In genomic region chr14:17004714-17005113, GRCm38 (mm10) we compare ENCODE assay signal across 29 mouse cellular contexts.
DNase-seq lines count a peak whose midpoint lies in the region; ATAC-seq and TF ChIP-seq lines count a peak whose summit lies in the region.
"Had no signal": no experiment of that assay in that cellular context is flagged by ENCODE, and none has a peak within 500 bp of the region (broad histone marks: within the 10 kb centered on the region; RNA-seq: fewer than 3 reads in every experiment).

No protein-coding gene starts in this region.

- H3K36me3 ChIP-seq in heart, embryonic 13.5 days = no peaks in the 10 kb centered on the region
- no peaks in the 10 kb centered on the region for H3K36me3 ChIP-seq in heart, embryonic 12.5 days
- no peaks in the 10 kb centered on the region for H3K36me3 ChIP-seq in kidney, embryonic 15.5 days
- no peaks in the 10 kb centered on the region for H3K36me3 ChIP-seq in kidney, embryonic 14.5 days (ENCODE audit: control insufficient read depth, insufficient read depth, low read length)
- no peaks in the 10 kb centered on the region for H3K36me3 ChIP-seq in lung, embryonic 16.5 days (ENCODE audit: control insufficient read depth, insufficient read depth, low read length)
- no peaks in the 10 kb centered on the region for H3K36me3 ChIP-seq in midbrain, postnatal 0 days (ENCODE audit: insufficient read depth, low read length)
- H3K36me3 ChIP-seq: embryonic facial prominence, embryonic 12.5 days; hindbrain, embryonic 12.5 days; intestine, embryonic 15.5 days; limb, embryonic 10.5 days; limb, embryonic 15.5 days; liver, embryonic 13.5 days; midbrain, embryonic 13.5 days; neural tube, embryonic 15.5 days had no signal

- H3K4me1 ChIP-seq in heart, embryonic 13.5 days = peaks cover 10% of the 10 kb centered on the region
- no peaks in the 10 kb centered on the region for H3K4me1 ChIP-seq in heart, embryonic 12.5 days (replicated peaks)
- 0 out of 2 replicates have a peak, but pooled peaks cover 2% of the 10 kb centered on the region for H3K4me1 ChIP-seq in kidney, embryonic 15.5 days
- H3K4me1 ChIP-seq in kidney, embryonic 14.5 days (ENCODE audit: control insufficient read depth, insufficient read depth, low read length) = no peaks in the 10 kb centered on the region
- peaks cover 10% of the 10 kb centered on the region for H3K4me1 ChIP-seq in lung, embryonic 16.5 days (replicated peaks; ENCODE audit: control insufficient read depth, insufficient read depth, low read length)
- H3K4me1 ChIP-seq in lung, adult 2 months (ENCODE audit: control insufficient read depth, insufficient read depth, low read length) = peaks cover 2% of the 10 kb centered on the region
- no peaks in the 10 kb centered on the region for H3K4me1 ChIP-seq in midbrain, postnatal 0 days (ENCODE audit: insufficient read depth, low read length)
- H3K4me1 ChIP-seq: embryonic facial prominence, embryonic 12.5 days; hindbrain, embryonic 12.5 days; liver, embryonic 13.5 days; midbrain, embryonic 13.5 days; neural tube, embryonic 15.5 days had no signal

- H3K4me3 ChIP-seq in heart, embryonic 13.5 days = no peak overlapping the region
- no peak overlapping the region for H3K4me3 ChIP-seq in heart, embryonic 12.5 days
- no peak overlapping the region for H3K4me3 ChIP-seq in kidney, embryonic 15.5 days (replicated peaks)
- no peak overlapping the region for H3K4me3 ChIP-seq in kidney, embryonic 14.5 days (ENCODE audit: low read length)
- H3K4me3 ChIP-seq in lung, embryonic 16.5 days (ENCODE audit: low read length) = no peak overlapping the region
- no peak overlapping the region for H3K4me3 ChIP-seq in lung, adult 2 months (replicated peaks; ENCODE audit: extremely low read depth, low read depth, low read length)
- H3K4me3 ChIP-seq in midbrain, postnatal 0 days (ENCODE audit: low read depth, low read length) = no peak overlapping the region
- H3K4me3 ChIP-seq: embryonic facial prominence, embryonic 12.5 days; gastrocnemius, adult 2 months; heart, adult 2 months; hindbrain, embryonic 12.5 days; intestine, embryonic 15.5 days; limb, embryonic 10.5 days; limb, embryonic 15.5 days; liver, embryonic 13.5 days; midbrain, embryonic 13.5 days; neural tube, embryonic 15.5 days had no signal

- TF ChIP-seq POLR2A in lung, adult 2 months (IDR thresholded peaks at IDR 0.05; ENCODE audit: borderline replicate concordance, extremely low read depth, low read depth, low read length) = no peak

- no peak for ATAC-seq in heart, embryonic 13.5 days (ENCODE audit: extremely low read depth, insufficient number of reproducible peaks, low FRiP score, low TSS enrichment)
- ATAC-seq in heart, embryonic 12.5 days (ENCODE audit: insufficient number of reproducible peaks, low FRiP score) = no peak
- no peak for ATAC-seq in kidney, embryonic 15.5 days (replicated peaks; ENCODE audit: low FRiP score)
- no peak for ATAC-seq in kidney, embryonic 14.5 days (ENCODE audit: low FRiP score, low TSS enrichment)
- ATAC-seq in lung, embryonic 16.5 days (ENCODE audit: low read depth) = peak; percentile 18; the same call in 1 of the 2 replicates
- ATAC-seq in midbrain, postnatal 0 days (ENCODE audit: low FRiP score) = no peak
- ATAC-seq: forebrain, embryonic 16.5 days; hindbrain, postnatal 0 days; midbrain, embryonic 13.5 days; Patski had no signal

- no peak overlapping the region for H3K4me2 ChIP-seq in heart, embryonic 13.5 days
- no peak overlapping the region for H3K4me2 ChIP-seq in heart, embryonic 12.5 days
- no peak overlapping the region for H3K4me2 ChIP-seq in kidney, embryonic 15.5 days
- no peak overlapping the region for H3K4me2 ChIP-seq in kidney, embryonic 14.5 days (replicated peaks; ENCODE audit: low read depth, low read length)
- H3K4me2 ChIP-seq in lung, embryonic 16.5 days (ENCODE audit: low read depth, low read length) = no peak overlapping the region
- H3K4me2 ChIP-seq in midbrain, postnatal 0 days (ENCODE audit: low read depth, low read length, poor library complexity, severe bottlenecking) = no peak overlapping the region
- H3K4me2 ChIP-seq: embryonic facial prominence, embryonic 12.5 days; hindbrain, embryonic 12.5 days; intestine, embryonic 15.5 days; limb, embryonic 15.5 days; liver, embryonic 13.5 days; midbrain, embryonic 13.5 days; neural tube, embryonic 15.5 days had no signal

- 68% methylated on average over 1 of the region's 1 CpGs for WGBS in heart, embryonic 13.5 days
- WGBS in heart, embryonic 12.5 days = 79% methylated on average over 1 of the region's 1 CpGs
- WGBS in kidney, embryonic 15.5 days = 53% methylated on average over 1 of the region's 1 CpGs
- 59% methylated on average over 1 of the region's 1 CpGs for WGBS in kidney, embryonic 14.5 days
- WGBS in lung, embryonic 16.5 days = 29% methylated on average over 1 of the region's 1 CpGs
- 43% methylated on average over 1 of the region's 1 CpGs for WGBS in lung, adult 2 months
- WGBS in midbrain, postnatal 0 days = 95% methylated on average over 1 of the region's 1 CpGs

- H3K9me3 ChIP-seq in heart, embryonic 13.5 days = no peaks in the 10 kb centered on the region
- H3K9me3 ChIP-seq in heart, embryonic 12.5 days (replicated peaks) = no peaks in the 10 kb centered on the region
- H3K9me3 ChIP-seq in kidney, embryonic 15.5 days (replicated peaks) = no peaks in the 10 kb centered on the region
- H3K9me3 ChIP-seq in kidney, embryonic 14.5 days (ENCODE audit: control insufficient read depth, low read length) = no peaks in the 10 kb centered on the region
- H3K9me3 ChIP-seq in lung, embryonic 16.5 days (ENCODE audit: control insufficient read depth, low read length) = no peaks in the 10 kb centered on the region
- no peaks in the 10 kb centered on the region for H3K9me3 ChIP-seq in midbrain, postnatal 0 days (ENCODE audit: low read length)
- H3K9me3 ChIP-seq: embryonic facial prominence, embryonic 12.5 days; hindbrain, embryonic 12.5 days; intestine, embryonic 15.5 days; limb, embryonic 10.5 days; limb, embryonic 15.5 days; liver, embryonic 13.5 days; midbrain, embryonic 13.5 days; neural tube, embryonic 15.5 days had no signal

- H3K9ac ChIP-seq in heart, embryonic 13.5 days = no peak overlapping the region
- no peak overlapping the region for H3K9ac ChIP-seq in heart, embryonic 12.5 days
- H3K9ac ChIP-seq in kidney, embryonic 15.5 days = no peak overlapping the region
- no peak overlapping the region for H3K9ac ChIP-seq in kidney, embryonic 14.5 days (ENCODE audit: low read depth, low read length)
- H3K9ac ChIP-seq in lung, embryonic 16.5 days (ENCODE audit: low read length) = no peak overlapping the region
- H3K9ac ChIP-seq in midbrain, postnatal 0 days (replicated peaks; ENCODE audit: low read length, poor library complexity, severe bottlenecking) = no peak overlapping the region
- H3K9ac ChIP-seq: embryonic facial prominence, embryonic 12.5 days; hindbrain, embryonic 12.5 days; intestine, embryonic 15.5 days; limb, embryonic 15.5 days; liver, embryonic 13.5 days; midbrain, embryonic 13.5 days; neural tube, embryonic 15.5 days had no signal

- no peak for TF ChIP-seq CTCF in lung, adult 2 months (IDR thresholded peaks at IDR 0.05; ENCODE audit: insufficient read depth, low read length)
- TF ChIP-seq CTCF in midbrain, postnatal 0 days (IDR thresholded peaks at IDR 0.05) = no peak

- 0 out of 2 replicates have a peak overlapping the region, but pooled peaks have one; percentile 15 for H3K27ac ChIP-seq in heart, embryonic 13.5 days (replicated peaks)
- H3K27ac ChIP-seq in heart, embryonic 12.5 days (ENCODE audit: poor library complexity, severe bottlenecking) = no peak overlapping the region
- peak overlapping the region; percentile 51; the same call in 1 of the 2 replicates for H3K27ac ChIP-seq in kidney, embryonic 15.5 days
- no peak overlapping the region for H3K27ac ChIP-seq in kidney, embryonic 14.5 days (ENCODE audit: low read depth, low read length)
- peak overlapping the region; percentile 31; the same call in 1 of the 2 replicates for H3K27ac ChIP-seq in lung, embryonic 16.5 days (ENCODE audit: low read length)
- no peak overlapping the region for H3K27ac ChIP-seq in midbrain, postnatal 0 days (ENCODE audit: low read depth, low read length)
- H3K27ac ChIP-seq: embryonic facial prominence, embryonic 12.5 days; gastrocnemius, adult 2 months; heart, adult 2 months; hindbrain, embryonic 12.5 days; hindbrain, postnatal 0 days; intestine, embryonic 15.5 days; limb, embryonic 10.5 days; limb, embryonic 15.5 days; liver, embryonic 13.5 days; macrophage; midbrain, embryonic 13.5 days; neural tube, embryonic 15.5 days had no signal

- H3K27me3 ChIP-seq in heart, embryonic 13.5 days (replicated peaks) = no peaks in the 10 kb centered on the region
- no peaks in the 10 kb centered on the region for H3K27me3 ChIP-seq in heart, embryonic 12.5 days (replicated peaks)
- no peaks in the 10 kb centered on the region for H3K27me3 ChIP-seq in kidney, embryonic 15.5 days
- no peaks in the 10 kb centered on the region for H3K27me3 ChIP-seq in kidney, embryonic 14.5 days (ENCODE audit: control insufficient read depth, insufficient read depth, low read length)
- H3K27me3 ChIP-seq in lung, embryonic 16.5 days (ENCODE audit: control insufficient read depth, insufficient read depth, low read depth, low read length) = no peaks in the 10 kb centered on the region
- no peaks in the 10 kb centered on the region for H3K27me3 ChIP-seq in midbrain, postnatal 0 days (ENCODE audit: insufficient read depth, low read length)
- H3K27me3 ChIP-seq: embryonic facial prominence, embryonic 12.5 days; hindbrain, embryonic 12.5 days; intestine, embryonic 15.5 days; limb, embryonic 15.5 days; liver, embryonic 13.5 days; midbrain, embryonic 13.5 days; neural tube, embryonic 15.5 days; Patski had no signal

- DNase-seq in lung, adult 2 months = no peak
- DNase-seq in midbrain, postnatal 0 days (ENCODE audit: low spot score) = no peak
- DNase-seq: adrenal gland, postnatal 10 days; cerebellum, adult 8-10 months; cerebellum, postnatal 25 days; gastrocnemius, adult 2 months; gastrocnemius, postnatal 36 days; liver, embryonic 13.5 days; retina, postnatal 1 day; right cerebral cortex, postnatal 14 days; thymus, adult 2 months; thymus, postnatal 36 days had no signal

Comparison
In these comparisons a context has a peak if more than half of its experiments do, and no peak if none do; other contexts are left out.
1. H3K27ac ChIP-seq: peak in heart, embryonic 13.5 days (single experiment), kidney, embryonic 15.5 days (single experiment) and lung, embryonic 16.5 days (single experiment); none in heart, embryonic 12.5 days (single experiment), kidney, embryonic 14.5 days (single experiment) and midbrain, postnatal 0 days (single experiment).